Mouse (Mus musculus): ENCODE data around the gene Thada.
"Not testable (repeated sequence)": the region's sequence is repeated elsewhere in the genome, so short reads cannot be mapped to it uniquely, and the experiment has no call there.

The Thada gene

GRCm38 (mm10) chr17:84341686-84342085 is 124.3 kb downstream of the Thada start:
- no peak for DNase-seq

GRCm38 (mm10) chr17:84340574-84340973 is 125.4 kb downstream of the Thada start:
- DNase-seq: no peak

- no peak for DNase-seq
Measured at GRCm38 (mm10) chr17:84335996-84336395, 130.0 kb downstream of the Thada start.

GRCm38 (mm10) chr17:84335076-84335475 is 130.9 kb downstream of the Thada start:
- no peak for DNase-seq

- DNase-seq: no peak
Measured at GRCm38 (mm10) chr17:84334241-84335014, 131.6 kb downstream of the Thada start.

DNA sequence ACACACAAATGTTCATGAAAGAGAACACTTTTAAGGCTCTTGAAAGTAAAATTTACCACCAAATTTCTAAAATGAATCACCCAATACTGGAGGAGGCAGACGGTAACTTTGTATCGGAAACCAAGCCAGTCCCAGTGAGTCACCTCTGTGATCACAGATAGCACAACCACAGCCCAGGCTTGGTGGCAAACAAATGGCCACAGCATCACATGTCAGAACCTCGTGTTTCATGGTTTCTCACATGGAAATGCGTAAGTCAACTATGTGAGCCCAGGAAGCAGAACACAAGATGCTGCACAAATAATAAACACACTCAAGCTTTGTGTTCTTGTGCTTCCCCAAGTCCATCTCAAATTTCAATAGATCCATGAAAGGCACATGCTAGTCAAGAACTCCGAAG is 133.1 kb downstream of the Thada start:
- no peak for DNase-seq

DNA sequence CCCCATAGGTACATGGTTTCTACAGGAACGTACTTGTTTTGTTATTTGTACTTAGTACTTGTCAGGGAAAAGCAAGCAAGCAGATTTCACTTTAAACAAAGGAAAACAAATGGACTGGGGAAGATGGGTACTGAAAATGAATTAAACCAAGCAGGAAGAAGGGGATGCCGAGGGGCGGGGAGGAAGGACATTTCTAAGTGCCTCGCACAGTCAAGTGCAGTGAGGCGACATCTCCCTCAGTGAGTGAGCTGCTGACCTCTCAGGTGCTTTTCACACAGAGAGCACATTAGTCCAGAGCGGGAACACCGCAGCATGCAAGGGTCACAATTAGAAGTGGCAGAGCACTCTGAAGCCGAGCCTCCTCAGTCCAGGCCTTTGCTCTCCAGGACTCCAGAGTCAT is 135.0 kb downstream of the Thada start:
- no peak for DNase-seq

DNA sequence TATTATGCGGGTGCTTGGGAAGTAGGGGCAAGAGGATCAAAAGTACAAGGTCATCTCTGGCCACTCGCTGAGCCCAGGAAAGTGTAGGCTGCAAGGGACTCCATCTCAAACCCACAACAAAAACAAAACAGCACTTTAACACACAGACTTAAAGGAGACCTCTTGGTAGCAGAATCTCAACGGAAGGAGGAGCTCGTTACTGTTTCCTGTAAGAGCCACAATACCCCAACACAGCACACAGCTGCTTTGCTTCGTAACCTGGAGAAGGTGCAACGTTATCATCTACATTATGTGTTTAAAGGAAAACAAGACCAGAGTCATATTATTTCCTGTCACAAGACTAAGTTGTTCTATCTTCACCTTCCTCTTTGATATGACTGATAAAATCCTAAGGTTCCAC is 135.5 kb downstream of the Thada start:
- DNase-seq: no peak

- DNase-seq: no peak
Measured at GRCm38 (mm10) chr17:84329906-84330470, 136.0 kb downstream of the Thada start.

GRCm38 (mm10) chr17:84328526-84328925 is 137.5 kb downstream of the Thada start:
- DNase-seq: no peak

- DNase-seq: no peak
Measured at GRCm38 (mm10) chr17:84327051-84327925, 138.7 kb downstream of the Thada start.

DNA sequence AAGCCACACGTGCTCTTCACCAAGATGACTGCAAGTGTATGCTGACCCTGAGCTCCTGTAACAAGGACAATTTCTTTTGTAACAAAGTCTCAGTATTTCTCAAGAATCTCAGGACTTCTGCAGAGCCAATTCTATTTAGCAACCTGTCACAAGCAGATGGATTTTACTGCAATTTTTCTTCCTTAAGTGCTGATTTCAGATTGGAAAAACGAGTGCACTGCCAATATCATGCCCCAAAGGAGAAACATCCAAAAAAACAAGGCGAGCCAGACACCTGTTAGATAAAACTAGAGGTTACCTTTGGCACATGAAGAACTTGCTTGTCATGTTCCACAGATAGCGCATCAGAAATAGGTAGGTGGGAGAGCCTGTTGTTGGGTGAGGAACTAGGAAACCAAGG is 143.8 kb downstream of the Thada start:
- no peak for DNase-seq

- DNase-seq: peak; percentile 6 to 7
Measured at GRCm38 (mm10) chr17:84321351-84321750, 144.7 kb downstream of the Thada start.

DNA sequence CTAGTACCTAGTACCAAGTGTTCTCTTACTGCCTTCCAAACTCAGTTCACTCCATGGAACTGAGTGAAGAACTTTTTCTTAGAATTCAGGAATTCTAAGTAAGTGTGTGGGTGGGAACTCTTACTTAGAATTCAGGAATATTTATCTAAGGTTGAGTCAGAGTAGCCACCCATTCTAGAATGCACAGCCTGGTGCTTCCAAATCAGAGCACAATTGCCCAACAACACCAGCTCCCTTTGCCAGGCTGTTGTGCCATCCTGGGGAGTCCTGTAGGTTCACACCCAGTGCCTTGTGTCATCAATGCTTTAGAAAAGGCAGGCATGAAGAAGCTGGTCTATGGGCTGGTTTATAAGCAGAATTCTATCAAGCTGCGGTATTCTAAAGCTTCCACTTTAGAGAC is 145.4 kb downstream of the Thada start:
- DNase-seq: no peak

DNA sequence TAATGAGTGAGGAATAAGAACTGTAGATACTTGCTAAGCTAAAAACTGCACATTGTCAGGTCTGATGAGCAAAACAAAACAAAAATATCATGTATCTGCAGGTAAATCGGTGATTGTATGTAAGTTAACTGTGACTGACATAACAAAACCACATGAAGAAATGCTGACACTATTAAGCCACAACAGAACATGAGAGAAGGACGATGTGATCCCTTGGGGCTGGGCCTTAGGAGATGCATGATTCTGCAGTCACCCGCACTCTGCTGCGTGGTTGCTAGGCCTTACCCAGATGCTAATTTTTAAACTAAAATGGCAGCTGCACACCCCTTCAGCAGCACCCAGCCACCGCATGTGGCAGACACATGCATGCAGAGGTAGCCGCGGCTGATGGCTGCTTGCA is 151.7 kb downstream of the Thada start:
- DNase-seq: no peak

GRCm38 (mm10) chr17:84313494-84313893 is 152.5 kb downstream of the Thada start:
- DNase-seq: no peak

DNA sequence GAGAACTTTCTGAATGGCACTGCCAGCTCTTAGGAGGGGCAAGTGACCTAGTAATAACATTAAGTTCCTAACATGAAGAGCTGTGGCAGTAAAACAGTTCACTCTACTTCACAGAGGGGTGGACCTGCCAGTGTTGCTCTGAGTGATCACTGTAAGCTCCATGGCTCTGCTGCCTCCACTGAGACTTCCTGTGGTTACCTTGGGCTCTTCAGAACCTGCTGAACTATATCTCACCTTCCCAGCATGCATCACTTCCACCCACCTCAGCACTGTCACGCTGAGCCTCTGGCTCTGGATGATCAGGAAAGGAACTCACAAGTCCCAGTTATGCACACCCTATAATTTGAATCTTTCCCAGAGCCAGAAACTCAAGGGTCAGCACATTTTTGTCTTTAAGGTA is 159.9 kb downstream of the Thada start:
- no peak for DNase-seq

GRCm38 (mm10) chr17:84305074-84305473 is 160.9 kb downstream of the Thada start:
- DNase-seq: no peak

DNA sequence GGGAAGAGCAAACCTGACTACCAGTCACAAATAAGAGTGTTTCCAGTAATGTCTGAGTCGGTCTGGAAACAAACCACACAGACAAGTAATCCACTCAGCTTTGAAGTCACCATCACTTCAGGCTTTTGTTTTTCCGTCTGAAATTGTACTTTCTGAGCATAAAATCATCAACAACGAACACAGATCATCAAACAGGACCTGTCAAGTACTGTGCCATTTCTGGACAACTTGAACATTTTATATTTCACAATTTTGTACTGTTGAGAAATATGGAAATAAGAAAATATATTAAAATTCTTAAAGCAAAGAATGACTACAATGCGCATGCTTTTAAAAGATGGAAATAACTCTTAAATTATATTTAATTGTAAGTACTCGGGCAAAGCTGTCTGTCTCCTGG is 161.9 kb downstream of the Thada start:
- no peak for DNase-seq

DNA sequence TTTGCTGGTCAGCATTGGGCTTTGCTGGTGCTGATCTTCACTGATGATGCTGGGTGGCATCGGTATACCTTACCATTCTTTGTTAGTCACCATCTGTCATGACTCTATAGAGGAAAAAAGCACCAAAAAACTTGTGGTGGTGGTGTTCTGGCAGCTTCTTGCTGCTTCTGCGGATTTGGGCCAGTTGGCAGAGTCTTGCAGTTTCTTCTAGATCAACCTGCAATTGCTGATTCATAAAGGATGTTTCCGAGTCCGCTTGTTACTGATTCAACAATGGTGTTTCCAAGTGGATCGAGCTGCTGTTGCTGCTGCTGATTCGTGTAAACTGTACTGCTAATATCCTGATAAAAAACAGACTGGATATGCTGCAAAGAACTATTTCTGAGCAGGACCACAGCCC is 168.0 kb downstream of the Thada start:
- no peak for DNase-seq

DNA sequence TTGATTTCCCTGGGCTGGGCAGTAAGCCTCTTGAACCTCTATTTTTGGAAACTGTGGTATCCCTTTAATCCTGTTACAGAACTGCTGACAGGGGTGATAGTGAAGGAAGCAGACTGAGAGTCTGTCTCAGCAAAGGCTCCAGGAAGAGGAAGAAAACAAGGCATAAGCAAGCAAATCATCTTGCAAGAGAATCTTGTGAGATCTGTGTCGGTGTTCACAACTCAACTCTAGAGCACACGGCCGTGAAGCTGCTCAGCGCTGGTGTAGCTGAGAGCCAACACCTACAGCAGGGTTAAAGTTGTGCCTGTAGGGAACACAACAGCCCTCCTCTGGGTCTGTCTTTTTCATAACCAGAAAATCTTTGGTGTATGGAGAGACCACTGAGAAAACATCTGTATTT is 172.8 kb downstream of the Thada start:
- no peak for DNase-seq

- DNase-seq: not testable (repeated sequence)
Measured at GRCm38 (mm10) chr17:84291228-84291627, 174.8 kb downstream of the Thada start.

- DNase-seq: no peak
Measured at GRCm38 (mm10) chr17:84287675-84288420, 178.2 kb downstream of the Thada start.

All from cerebellum, postnatal 10 days (tissue).